Mouse (Mus musculus) testis, adult 2 months (tissue): ENCODE data around the gene Pxylp1. TPM values are rescaled to one million over a fixed set of nuclear protein-coding genes. Genes with fewer than 3 reads are reported as not detected.

ENCODE experiments used
- H3K27ac ChIP-seq: fragments of 200-500 bp; 2 replicates; pipeline ENCODE4 v1.5.1; 2012; ENCODE audit warnings: low read depth, low read length; ENCODE audit not compliant: control insufficient read depth, insufficient read depth
- H3K27me3 ChIP-seq: fragments of 200-500 bp; 2 replicates; pipeline ENCODE4 v1.6.1; 2012; ENCODE audit warnings: mild to moderate bottlenecking, low read length, moderate library complexity; ENCODE audit not compliant: control insufficient read depth, insufficient read depth
- H3K36me3 ChIP-seq: fragments of 200-500 bp; 2 replicates; pipeline ENCODE4 v1.6.1; 2012; ENCODE audit warnings: mild to moderate bottlenecking, low read length; ENCODE audit not compliant: control insufficient read depth, insufficient read depth
- H3K4me1 ChIP-seq: fragments of 200-500 bp; 2 replicates; pipeline ENCODE4 v1.6.1; 2012; ENCODE audit warnings: low read length; ENCODE audit not compliant: control insufficient read depth, insufficient read depth
- H3K4me3 ChIP-seq: fragments of 200-500 bp; 2 replicates; pipeline ENCODE4 v1.5.1; 2012; ENCODE audit warnings: low read depth, mild to moderate bottlenecking, low read length, moderate library complexity, mixed read lengths; ENCODE audit not compliant: control insufficient read depth
- CTCF ChIP-seq: fragments of 200-500 bp; IDR thresholded peaks from 2 replicates; pipeline ENCODE4 v1.5.1; 2012; ENCODE audit warnings: low read depth, mild to moderate bottlenecking, inconsistent platforms, low read length, moderate library complexity; ENCODE audit not compliant: control insufficient read depth, insufficient read depth, insufficient replicate concordance
- POLR2A ChIP-seq: fragments of 200-500 bp; IDR thresholded peaks from 2 replicates; pipeline ENCODE4 v1.6.1; 2012; ENCODE audit warnings: low read depth, mild to moderate bottlenecking, inconsistent platforms, low read length, moderate library complexity; ENCODE audit not compliant: control insufficient read depth
- polyA plus RNA-seq: library from polyadenylated mRNA; depleted of rRNA; stranded (reverse); fragments of >200 nt; gene quantifications from 2 replicates; pipeline ENCODE4 v1.2.3, GENCODE M21; 2012

Pxylp1 gene
- polyA plus RNA-seq, 1 experiment, result 3.7 TPM

GRCm38 (mm10) chr9:96881901-96882300, 10.6 kb downstream of the Pxylp1 start:
- TF ChIP-seq POLR2A (no peak), CTCF (no peak)
- H3K27ac ChIP-seq, result no peak overlapping the region
- H3K4me3 ChIP-seq, result no peak overlapping the region
- no peaks in the 10 kb centered on the region for H3K4me1 ChIP-seq
- no peaks in the 10 kb centered on the region for H3K27me3 ChIP-seq
- H3K36me3 ChIP-seq, result no peaks in the 10 kb centered on the region

GRCm38 (mm10) chr9:96879024-96879423, 13.4 kb downstream of the Pxylp1 start:
- TF ChIP-seq POLR2A (no peak), CTCF (no peak)
- Histone ChIP-seq H3K27me3 (no peaks in the 10 kb centered on the region), H3K36me3 (no peaks in the 10 kb centered on the region), H3K4me1 (no peaks in the 10 kb centered on the region), H3K27ac (no peak overlapping the region), H3K4me3 (no peak overlapping the region)

GRCm38 (mm10) chr9:96878464-96878863, 14.0 kb downstream of the Pxylp1 start:
- H3K4me1 ChIP-seq, result no peaks in the 10 kb centered on the region
- no peak overlapping the region for H3K4me3 ChIP-seq
- TF ChIP-seq POLR2A, result no peak
- no peak for TF ChIP-seq CTCF
- no peak overlapping the region for H3K27ac ChIP-seq
- no peaks in the 10 kb centered on the region for H3K36me3 ChIP-seq
- H3K27me3 ChIP-seq, result no peaks in the 10 kb centered on the region

GRCm38 (mm10) chr9:96875704-96876103, 16.8 kb downstream of the Pxylp1 start:
- no peaks in the 10 kb centered on the region for H3K4me1 ChIP-seq
- TF ChIP-seq CTCF (no peak), POLR2A (no peak)
- H3K27ac ChIP-seq, result peak overlapping the region; percentile 73
- no peak overlapping the region for H3K4me3 ChIP-seq
- H3K36me3 ChIP-seq, result no peaks in the 10 kb centered on the region
- H3K27me3 ChIP-seq, result no peaks in the 10 kb centered on the region

GRCm38 (mm10) chr9:96873082-96873481, 19.4 kb downstream of the Pxylp1 start:
- H3K27ac ChIP-seq, result no peak overlapping the region
- TF ChIP-seq POLR2A (no peak), CTCF (peak; percentile 55; the same call in 1 of the 2 replicates)
- H3K4me3 ChIP-seq, result no peak overlapping the region
- H3K4me1 ChIP-seq, result peaks cover 9% of the 10 kb centered on the region
- H3K36me3 ChIP-seq, result no peaks in the 10 kb centered on the region
- no peaks in the 10 kb centered on the region for H3K27me3 ChIP-seq

GRCm38 (mm10) chr9:96870104-96870503, 22.4 kb downstream of the Pxylp1 start:
- peak overlapping the region; percentile 27 for H3K4me3 ChIP-seq
- TF ChIP-seq POLR2A, result no peak
- no peak for TF ChIP-seq CTCF
- H3K27ac ChIP-seq, result no peak overlapping the region
- H3K4me1 ChIP-seq, result peaks cover 9% of the 10 kb centered on the region
- no peaks in the 10 kb centered on the region for H3K36me3 ChIP-seq
- H3K27me3 ChIP-seq, result no peaks in the 10 kb centered on the region

GRCm38 (mm10) chr9:96869542-96869941, 22.9 kb downstream of the Pxylp1 start:
- TF ChIP-seq POLR2A, result no peak
- TF ChIP-seq CTCF, result no peak
- Histone ChIP-seq H3K4me1 (peaks cover 9% of the 10 kb centered on the region), H3K27ac (peak overlapping the region; percentile 55)

GRCm38 (mm10) chr9:96868546-96868945, 23.9 kb downstream of the Pxylp1 start:
- H3K27ac ChIP-seq, result no peak overlapping the region
- no peak overlapping the region for H3K4me3 ChIP-seq
- no peaks in the 10 kb centered on the region for H3K27me3 ChIP-seq
- no peaks in the 10 kb centered on the region for H3K36me3 ChIP-seq
- H3K4me1 ChIP-seq, result peaks cover 9% of the 10 kb centered on the region
- TF ChIP-seq POLR2A (no peak), CTCF (no peak)

More at GRCm38 (mm10) chr9:96869542-96869941, 22.9 kb downstream of the Pxylp1 start:
- H3K27me3 ChIP-seq, result no peaks in the 10 kb centered on the region
- no peak overlapping the region for H3K4me3 ChIP-seq
- H3K36me3 ChIP-seq, result no peaks in the 10 kb centered on the region
